Mouse (Mus musculus) CH12.LX (cell line): ENCODE measurements around the gene 1600002K03Rik. TPM values are rescaled to one million over a fixed set of nuclear protein-coding genes. Genes with fewer than 3 reads are reported as not detected.

Experiments
- DNase-seq: peaks from one replicate; pipeline ENCODE4 v3.0.0-alpha.2; 2013; ENCODE audit errors: extremely low read depth
- H3K27ac ChIP-seq: 2 replicates; pipeline ENCODE4 v1.5.1; 2012; ENCODE audit warnings: low read depth, mild to moderate bottlenecking, control low read depth, moderate library complexity; ENCODE audit not compliant: insufficient read depth
- H3K27me3 ChIP-seq: replicated peaks from 2 replicates; pipeline ENCODE3; 2012; ENCODE audit warnings: inconsistent platforms
- H3K36me3 ChIP-seq, 2 experiments: replicated peaks in 1 of 2; 2 replicates each; pipeline versions ENCODE3 to v1.6.1; 2012; ENCODE audit warnings: inconsistent platforms in 1 of 2, low read length in 1 of 2, mild to moderate bottlenecking in 1 of 2, mixed read lengths in 1 of 2, moderate library complexity in 1 of 2; ENCODE audit not compliant: control insufficient read depth in 1 of 2, insufficient read depth in 1 of 2
- H3K4me1 ChIP-seq, 2 experiments: 2 replicates each; pipeline ENCODE4 v1.6.1; 2012; ENCODE audit warnings: inconsistent platforms in 1 of 2, moderate library complexity in 1 of 2; ENCODE audit not compliant: insufficient read depth in 2 of 2, control insufficient read depth in 1 of 2
- H3K4me2 ChIP-seq: 2 replicates; pipeline ENCODE4 v1.6.1; 2012; ENCODE audit warnings: low read depth, mild to moderate bottlenecking, control low read depth; ENCODE audit not compliant: poor library complexity, insufficient read depth, severe bottlenecking
- H3K4me3 ChIP-seq, 3 experiments: fragments of 150-350 bp in 1 of 3; sonication (generic) in 1 of 3; replicated peaks in 1 of 3; 2 replicates each; pipeline versions ENCODE3 to v1.5.1; 2011 to 2012; ENCODE audit warnings: low read depth in 2 of 3, low read length in 2 of 3, mild to moderate bottlenecking in 2 of 3, moderate library complexity in 2 of 3, control low read depth in 1 of 3, improper control_type of control experiment in 1 of 3, inconsistent platforms in 1 of 3, mixed read lengths in 1 of 3; ENCODE audit not compliant: poor library complexity in 1 of 3
- H3K79me2 ChIP-seq: replicated peaks from 2 replicates; pipeline ENCODE4 v1.6.1; 2012; ENCODE audit warnings: mild to moderate bottlenecking, moderate library complexity; ENCODE audit not compliant: control insufficient read depth, poor library complexity, insufficient read depth, severe bottlenecking; ENCODE audit errors: extremely low read depth
- H3K9ac ChIP-seq: 2 replicates; pipeline ENCODE4 v1.6.1; 2012; ENCODE audit warnings: low read depth, mild to moderate bottlenecking, control low read depth, moderate library complexity; ENCODE audit not compliant: insufficient read depth
- H3K9me3 ChIP-seq: replicated peaks from 2 replicates; pipeline ENCODE3; 2012; ENCODE audit warnings: low read length, inconsistent platforms, mixed read lengths
- CHD2 ChIP-seq: IDR thresholded peaks from 2 replicates; pipeline ENCODE4 v1.6.1; 2011; ENCODE audit warnings: low read length, improper control_type of control experiment
- CTCF ChIP-seq, 2 experiments: IDR thresholded peaks in 1 of 2; conservative IDR thresholded peaks in 1 of 2; 2 replicates each; pipeline ENCODE4 v1.5.1; 2011 to 2012; ENCODE audit warnings: low read depth in 2 of 2, low read length in 2 of 2, improper control_type of control experiment in 1 of 2, inconsistent platforms in 1 of 2, mild to moderate bottlenecking in 1 of 2, moderate library complexity in 1 of 2
- ELF1 ChIP-seq: IDR thresholded peaks from 2 replicates; pipeline ENCODE4 v1.6.1; 2014; ENCODE audit warnings: low read depth, mild to moderate bottlenecking, inconsistent platforms, low read length, improper control_type of control experiment
- EP300 ChIP-seq: IDR thresholded peaks from 2 replicates; pipeline ENCODE4 v1.6.1; 2011; ENCODE audit warnings: low read length, improper control_type of control experiment
- IRF4 ChIP-seq: IDR thresholded peaks from 2 replicates; pipeline ENCODE4 v1.6.1; 2014; ENCODE audit warnings: low read depth, mild to moderate bottlenecking, inconsistent platforms, low read length, improper control_type of control experiment
- JUND ChIP-seq: conservative IDR thresholded peaks from 2 replicates; pipeline ENCODE4 v1.6.1; 2011; ENCODE audit warnings: low read depth, low read length, improper control_type of control experiment
- KAT2A ChIP-seq: IDR thresholded peaks from 2 replicates; pipeline ENCODE4 v1.6.1; 2012; ENCODE audit warnings: low read length, improper control_type of control experiment, inconsistent platforms; ENCODE audit not compliant: insufficient replicate concordance
- MAFK ChIP-seq: IDR thresholded peaks from 2 replicates; pipeline ENCODE4 v1.6.1; 2011; ENCODE audit warnings: low read length, improper control_type of control experiment; ENCODE audit not compliant: insufficient replicate concordance
- MAZ ChIP-seq: IDR thresholded peaks from 2 replicates; pipeline ENCODE4 v1.6.1; 2012; ENCODE audit warnings: low read depth, mild to moderate bottlenecking, inconsistent platforms, low read length, improper control_type of control experiment, moderate library complexity
- MXI1 ChIP-seq: IDR thresholded peaks from 2 replicates; pipeline ENCODE4 v1.6.1; 2011; ENCODE audit warnings: mild to moderate bottlenecking, low read depth, low read length, improper control_type of control experiment
- NRF1 ChIP-seq: IDR thresholded peaks from 2 replicates; pipeline ENCODE4 v1.6.1; 2014; ENCODE audit warnings: low read depth, mild to moderate bottlenecking, inconsistent platforms, low read length, improper control_type of control experiment, moderate library complexity
- POLR2AphosphoS2 ChIP-seq: IDR thresholded peaks from 2 replicates; pipeline ENCODE4 v1.6.1; 2011; ENCODE audit warnings: low read depth, low read length, improper control_type of control experiment
- dilution Hi-C: fragments of 300-500 bp; cut with MboI; formaldehyde crosslinking; loops from 2 replicates; pipeline ENCODE4 v1.14.3; 2020; ENCODE audit warnings: low sequenced_read_pairs; ENCODE audit not compliant: extremely low pct_unique_long_range_greater_than_20kb, extremely low pct_ligation_motif_present
- in situ Hi-C: fragments of 300-500 bp; cut with MboI; formaldehyde crosslinking; loops from 3 replicates; pipeline ENCODE4 v1.14.3; 2019; ENCODE audit warnings: low sequenced_read_pairs, low pct_ligation_motif_present, low pct_unique_long_range_greater_than_20kb, mixed read lengths
- polyA plus RNA-seq: library from polyadenylated mRNA; unstranded; fragments of >175 nt; gene quantifications from 2 replicates; pipeline ENCODE4 v1.2.1, GENCODE M21; 2012; ENCODE audit warnings: low read depth; ENCODE audit not compliant: insufficient read length
- total RNA-seq, 2 experiments: library from RNA; depleted of rRNA; stranded (reverse); fragments of 300-350 nt in 1 of 2; fragments of >200 nt in 1 of 2; gene quantifications; 2 replicates each; pipeline ENCODE4 v1.2.3; 2012 to 2014

Gene 1600002K03Rik
- total and polyA plus RNA-seq, 3 experiments = 19.3 to 40.2 (median 30.5) TPM

DNA sequence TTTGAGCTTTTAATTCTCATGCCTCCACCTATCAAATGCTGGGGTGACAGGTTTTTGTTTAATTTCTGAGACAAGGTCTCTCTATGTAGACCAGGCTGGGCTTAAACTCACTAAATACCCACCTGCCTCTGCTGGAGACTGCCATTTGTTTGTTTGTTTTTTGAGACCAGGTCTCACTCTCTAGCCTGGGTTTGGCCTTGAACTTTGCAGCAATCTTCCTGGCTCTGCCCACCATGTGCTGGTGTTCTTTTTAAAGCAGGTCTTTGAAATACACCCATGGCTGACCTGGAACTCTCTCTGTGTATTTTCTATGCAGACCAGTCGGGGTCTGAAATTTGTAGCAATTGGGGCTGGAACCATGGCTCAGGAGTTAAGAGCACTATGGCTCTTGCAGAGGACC lies 37.1 kb upstream of the 1600002K03Rik start:
- H3K36me3 ChIP-seq = peaks cover 22 to 35% of the 10 kb centered on the region in 2 experiments
- in situ Hi-C loops = no loop called here

DNA sequence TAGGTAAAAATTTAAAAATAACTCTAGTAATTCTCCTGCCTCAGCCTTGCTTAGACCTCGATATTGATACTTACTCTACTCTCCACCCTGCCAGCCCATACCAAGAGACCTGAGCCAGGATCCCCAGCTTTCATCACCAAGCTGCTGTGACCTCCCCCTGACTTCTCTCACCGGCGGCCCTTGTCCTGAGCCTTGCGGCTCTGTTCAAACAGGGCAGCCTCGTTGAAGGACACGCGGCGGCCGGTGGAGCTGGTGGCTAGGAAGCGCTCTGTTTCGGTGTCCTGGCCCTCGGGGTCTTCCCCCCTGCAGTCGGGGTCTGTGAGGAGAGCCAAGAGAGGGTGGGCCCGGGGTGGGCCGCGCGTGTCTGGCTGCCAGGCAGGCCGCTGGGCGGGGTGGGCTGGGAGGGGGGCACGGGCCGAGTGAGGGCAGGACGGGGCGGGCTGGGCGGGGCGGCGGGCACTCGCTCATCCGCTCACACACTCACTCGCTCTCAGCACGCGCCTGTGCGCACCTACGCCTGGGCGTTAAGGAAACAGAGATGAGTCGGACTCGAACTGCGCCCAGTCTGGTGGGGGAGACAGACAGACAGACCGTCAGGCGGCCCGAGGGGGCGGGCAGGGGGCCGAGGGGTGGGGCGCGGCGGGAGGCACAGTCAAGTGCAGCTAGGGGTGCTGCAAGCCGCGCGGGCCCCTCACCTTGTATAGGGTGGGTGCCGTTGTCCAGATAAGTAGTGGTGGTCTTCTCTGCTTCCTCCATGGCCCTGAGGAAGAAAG lies 36.4 kb upstream of the 1600002K03Rik start:
- TF ChIP-seq ELF1 = no peak
- no peak for TF ChIP-seq EP300
- TF ChIP-seq IRF4 = no peak
- no peak for TF ChIP-seq MAZ
- TF ChIP-seq KAT2A = no peak
- TF ChIP-seq MAFK = no peak
- TF ChIP-seq POLR2AphosphoS2 = no peak
- no peak overlapping the region for H3K4me2 ChIP-seq

More for the DNA sequence above, 37.1 kb upstream of the 1600002K03Rik start:
- peaks cover 12 to 30% of the 10 kb centered on the region in 2 experiments for H3K4me1 ChIP-seq
- dilution Hi-C loops = no loop called here
- no peak overlapping the region for H3K27ac ChIP-seq
- TF ChIP-seq MXI1 (no peak), CHD2 (no peak), EP300 (no peak), NRF1 (no peak), CTCF (conservative IDR thresholded peaks at IDR 0.05 in 1 of 2, IDR thresholded peaks at IDR 0.05 in 1 of 2; ENCODE audit: low read depth in 2 of 2, low read length in 2 of 2) (no peak), KAT2A (no peak), ELF1 (no peak), JUND (no peak)
- no peak overlapping the region for H3K4me3 ChIP-seq
- no peak overlapping the region for H3K4me2 ChIP-seq
- peaks cover 24% of the 10 kb centered on the region for H3K27me3 ChIP-seq
- DNase-seq = no peak
- H3K9ac ChIP-seq = no peak overlapping the region
- no peaks in the 10 kb centered on the region for H3K79me2 ChIP-seq
- no peaks in the 10 kb centered on the region for H3K9me3 ChIP-seq

More for the DNA sequence above, 36.4 kb upstream of the 1600002K03Rik start:
- in situ Hi-C loops = no loop called here
- Histone ChIP-seq H3K4me1 (peaks cover 12 to 35% of the 10 kb centered on the region in 2 experiments), H3K4me3 (no peak overlapping the region), H3K27ac (no peak overlapping the region), H3K9ac (no peak overlapping the region), H3K36me3 (peaks cover 15 to 28% of the 10 kb centered on the region in 2 experiments), H3K27me3 (peaks cover 25% of the 10 kb centered on the region), H3K79me2 (no peaks in the 10 kb centered on the region), H3K9me3 (no peaks in the 10 kb centered on the region)
- no peak for DNase-seq
- dilution Hi-C loops = no loop called here
